Mouse (Mus musculus) liver, embryonic 13.5 days (tissue): ENCODE data around the gene Tcp1. TPM values are rescaled to one million over a fixed set of nuclear protein-coding genes. Genes with fewer than 3 reads are reported as not detected.
"Not testable (repeated sequence)": the region's sequence is repeated elsewhere in the genome, so short reads cannot be mapped to it uniquely, and the experiment has no call there.

ENCODE experiments used
- ATAC-seq: fragments of 200-750 bp; cut with Nextera tagmentation; 2 replicates; pipeline ENCODE4 v1.8.0; 2017; ENCODE audit warnings: low read depth, mild to moderate bottlenecking, moderate number of reproducible peaks, moderate library complexity
- DNase-seq: peaks from one replicate; pipeline ENCODE4 v3.0.0; 2022
- H3K27ac ChIP-seq: fragments of 300-500 bp; sonication (generic); 2 replicates; pipeline ENCODE4 v1.5.1; 2015; ENCODE audit warnings: moderate library complexity, mild to moderate bottlenecking, inconsistent platforms
- H3K27me3 ChIP-seq: fragments of 300-500 bp; sonication (generic); 2 replicates; pipeline ENCODE4 v1.6.1; 2015; ENCODE audit warnings: mild to moderate bottlenecking, inconsistent platforms
- H3K36me3 ChIP-seq: fragments of 300-500 bp; sonication (generic); 2 replicates; pipeline ENCODE4 v1.6.1; 2015; ENCODE audit warnings: mild to moderate bottlenecking, inconsistent platforms
- H3K4me1 ChIP-seq: fragments of 300-500 bp; sonication (generic); replicated peaks from 2 replicates; pipeline ENCODE4 v1.6.1; 2015; ENCODE audit warnings: inconsistent platforms
- H3K4me2 ChIP-seq: fragments of 300-500 bp; sonication (generic); 2 replicates; pipeline ENCODE4 v1.6.1; 2015; ENCODE audit warnings: inconsistent platforms, mild to moderate bottlenecking, moderate library complexity
- H3K4me3 ChIP-seq: fragments of 300-500 bp; sonication (generic); replicated peaks from 2 replicates; pipeline ENCODE4 v1.5.1; 2015; ENCODE audit warnings: mild to moderate bottlenecking, inconsistent platforms
- H3K9ac ChIP-seq: fragments of 300-500 bp; sonication (generic); 2 replicates; pipeline ENCODE4 v1.6.1; 2015; ENCODE audit warnings: mild to moderate bottlenecking, inconsistent platforms
- H3K9me3 ChIP-seq: fragments of 300-500 bp; sonication (generic); replicated peaks from 2 replicates; pipeline ENCODE4 v1.6.1; 2016; ENCODE audit warnings: inconsistent platforms
- WGBS: fragments of 180-500 bp; shearing (Covaris S2); methylation state at CpG from one replicate; pipeline ENCODE4 v1.1.7; 2015; ENCODE audit not compliant: insufficient replicate concordance; 5-methylcytosine and 5-hydroxymethylcytosine counted together
- polyA plus RNA-seq: library from polyadenylated mRNA; unstranded; fragments of >200 nt; fragmentation: Nextera tagmentation; extraction: Ambion mirVana; gene quantifications from 2 replicates; pipeline ENCODE4 v1.2.1, GENCODE M21; 2015

Tcp1 gene
- polyA plus RNA-seq, 1 experiment from 2014 or later, result 346 TPM

- DNase-seq (peak; percentile 74), ATAC-seq (peak; percentile 62)
- peak overlapping the region; percentile 73 for H3K4me2 ChIP-seq
- peak overlapping the region; percentile 89 for H3K4me3 ChIP-seq
- no peaks in the 10 kb centered on the region for H3K27me3 ChIP-seq
- peaks cover 19% of the 10 kb centered on the region for H3K4me1 ChIP-seq
- WGBS, result under 1% methylated on average over 40 of the region's 40 CpGs
- H3K9me3 ChIP-seq, result no peaks in the 10 kb centered on the region
- H3K9ac ChIP-seq, result peak overlapping the region; percentile 97
- H3K27ac ChIP-seq, result peak overlapping the region; percentile 94
- peaks cover 61% of the 10 kb centered on the region for H3K36me3 ChIP-seq
These were observed 1.3 kb downstream of the Tcp1 start for GRCm38 (mm10) chr17:12916588-12917380.

- Histone ChIP-seq H3K4me2 (no peak overlapping the region), H3K4me1 (peaks cover 17% of the 10 kb centered on the region), H3K9me3 (no peaks in the 10 kb centered on the region), H3K4me3 (no peak overlapping the region), H3K36me3 (peaks cover 74% of the 10 kb centered on the region), H3K27ac (no peak overlapping the region), H3K9ac (no peak overlapping the region), H3K27me3 (no peaks in the 10 kb centered on the region)
- 88% methylated on average over 1 of the region's 1 CpGs for WGBS
- no peak for DNase-seq
- no peak for ATAC-seq
These were observed 5.6 kb downstream of the Tcp1 start for GRCm38 (mm10) chr17:12921073-12921472.

GRCm38 (mm10) chr17:12925001-12925400, 9.5 kb downstream of the Tcp1 start:
- Histone ChIP-seq H3K9ac (no peak overlapping the region), H3K9me3 (no peaks in the 10 kb centered on the region), H3K4me2 (no peak overlapping the region), H3K4me1 (peaks cover 8% of the 10 kb centered on the region; the same call in 1 of the 2 replicates), H3K27ac (no peak overlapping the region), H3K27me3 (no peaks in the 10 kb centered on the region), H3K4me3 (no peak overlapping the region), H3K36me3 (peaks cover 68% of the 10 kb centered on the region)
- WGBS, result 73% methylated on average over 3 of the region's 3 CpGs
- ATAC-seq (peak; percentile 43), DNase-seq (no peak)

GRCm38 (mm10) chr17:12925703-12926180, 10.2 kb downstream of the Tcp1 start:
- Histone ChIP-seq H3K36me3 (peaks cover 61% of the 10 kb centered on the region), H3K4me3 (no peak overlapping the region), H3K9me3 (no peaks in the 10 kb centered on the region), H3K4me2 (no peak overlapping the region), H3K4me1 (peaks cover 8% of the 10 kb centered on the region; the same call in 1 of the 2 replicates), H3K27ac (peak overlapping the region; percentile 21; the same call in 1 of the 2 replicates), H3K9ac (no peak overlapping the region), H3K27me3 (no peaks in the 10 kb centered on the region)
- 85% methylated on average over 8 of the region's 8 CpGs for WGBS
- ATAC-seq (0 out of 2 replicates have a peak, but pooled peaks have one; percentile 18), DNase-seq (no peak)

GRCm38 (mm10) chr17:12931576-12931975, 16.1 kb downstream of the Tcp1 start:
- H3K9me3 ChIP-seq, H3K4me3 ChIP-seq, ATAC-seq, DNase-seq, H3K4me2 ChIP-seq, H3K27me3 ChIP-seq, H3K27ac ChIP-seq, H3K9ac ChIP-seq, H3K4me1 ChIP-seq, H3K36me3 ChIP-seq: not testable (repeated sequence)
- 78% methylated on average over 5 of the region's 5 CpGs for WGBS

- no peak for ATAC-seq
- H3K9ac ChIP-seq, result no peak overlapping the region
- H3K9me3 ChIP-seq, result no peaks in the 10 kb centered on the region
- no peak overlapping the region for H3K4me2 ChIP-seq
- H3K36me3 ChIP-seq, result no peaks in the 10 kb centered on the region
- WGBS, result 49% methylated on average over 4 of the region's 4 CpGs
- H3K27ac ChIP-seq, result peak overlapping the region; percentile 35; the same call in 1 of the 2 replicates
- H3K27me3 ChIP-seq, result no peaks in the 10 kb centered on the region
- no peak for DNase-seq
- H3K4me1 ChIP-seq, result peaks cover 12% of the 10 kb centered on the region
- H3K4me3 ChIP-seq, result no peak overlapping the region
These were observed 20.2 kb downstream of the Tcp1 start for GRCm38 (mm10) chr17:12935719-12936118.

- DNase-seq (no peak), ATAC-seq (no peak)
- Histone ChIP-seq H3K4me3 (no peak overlapping the region), H3K4me1 (peaks cover 24% of the 10 kb centered on the region), H3K27me3 (no peaks in the 10 kb centered on the region), H3K9me3 (no peaks in the 10 kb centered on the region), H3K27ac (no peak overlapping the region), H3K4me2 (no peak overlapping the region), H3K36me3 (peaks cover 2% of the 10 kb centered on the region; the same call in 1 of the 2 replicates), H3K9ac (no peak overlapping the region)
- 63% methylated on average over 2 of the region's 2 CpGs for WGBS
These were observed 22.0 kb downstream of the Tcp1 start for GRCm38 (mm10) chr17:12937412-12937970.

GRCm38 (mm10) chr17:12938077-12938476, 22.6 kb downstream of the Tcp1 start:
- Histone ChIP-seq H3K27ac (no peak overlapping the region), H3K9ac (no peak overlapping the region), H3K9me3 (no peaks in the 10 kb centered on the region), H3K36me3 (peaks cover 8% of the 10 kb centered on the region), H3K4me2 (no peak overlapping the region), H3K4me3 (no peak overlapping the region), H3K27me3 (no peaks in the 10 kb centered on the region), H3K4me1 (peaks cover 24% of the 10 kb centered on the region)
- DNase-seq (no peak), ATAC-seq (no peak)
- 50% methylated on average over 2 of the region's 2 CpGs for WGBS

- H3K27me3 ChIP-seq, H3K9me3 ChIP-seq, DNase-seq, H3K27ac ChIP-seq: not testable (repeated sequence)
- 42% methylated on average over 2 of the region's 12 CpGs for WGBS
- ATAC-seq, result peak; percentile 27
- H3K4me1 ChIP-seq, result peaks cover 24% of the 10 kb centered on the region
- peak overlapping the region; percentile 51; the same call in 1 of the 2 replicates for H3K9ac ChIP-seq
- peak overlapping the region; percentile 60 for H3K4me2 ChIP-seq
- H3K4me3 ChIP-seq, result peak overlapping the region; percentile 31
- H3K36me3 ChIP-seq, result peaks cover 20% of the 10 kb centered on the region
These were observed 24.1 kb downstream of the Tcp1 start for GRCm38 (mm10) chr17:12939377-12940148.

GRCm38 (mm10) chr17:12940151-12940805, 24.8 kb downstream of the Tcp1 start, which contains the start of gene Acat3:
Gene Acat3, minus strand, starts transcription at chr17:12940600.
- Histone ChIP-seq H3K36me3 (peaks cover 27% of the 10 kb centered on the region), H3K4me3 (peak within 1 kb of the TSS; percentile 31), H3K4me2 (peak within 1 kb of the TSS; percentile 60), H3K27me3 (no peaks in the 10 kb centered on the region), H3K27ac (peak within 1 kb of the TSS; percentile 32; the same call in 1 of the 2 replicates), H3K9ac (peak within 1 kb of the TSS; percentile 51; the same call in 1 of the 2 replicates), H3K9me3 (no peaks in the 10 kb centered on the region), H3K4me1 (peaks cover 24% of the 10 kb centered on the region)
- ATAC-seq (peak; percentile 67), DNase-seq (no peak)
- WGBS, result 14% methylated on average over 27 of the region's 27 CpGs
